Mouse (Mus musculus) lung, postnatal 4 days (tissue): ENCODE measurements at regions not wholly inside any gene's neighbourhood (a gene's known extent, or its start where the extent isn't known, plus 50 kb on each side); places are given as distances from the start of the nearest gene placed in this dataset.

Experiments used
- DNase-seq, 2 experiments: peaks; one replicate each; pipeline ENCODE4 v3.0.0; 2021

- DNase-seq: no peak
These were observed 96.1 kb downstream of the Cct6b start for GRCm38 (mm10) chr11:82668026-82668425.

DNA sequence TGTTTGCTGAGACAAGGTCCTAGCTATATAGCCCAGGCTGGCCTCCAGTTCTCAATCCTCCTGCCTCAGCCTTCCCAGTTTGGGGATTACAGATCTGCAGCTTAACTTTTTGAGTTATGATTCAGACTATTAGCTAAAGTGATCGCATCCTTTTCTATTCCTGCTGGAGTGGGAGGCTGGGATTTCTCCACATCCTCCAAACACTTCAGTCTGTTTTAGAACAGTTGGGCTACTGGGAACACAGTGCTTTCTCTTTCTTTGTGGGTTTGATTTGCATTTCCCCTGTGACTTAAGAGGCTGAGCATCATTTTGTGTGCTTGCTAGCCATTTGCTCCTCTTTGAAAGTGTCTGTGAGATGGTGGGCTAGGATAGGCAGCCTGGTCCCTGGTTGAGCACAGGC is 100.0 kb downstream of the Cct6b start:
- no peak for DNase-seq

DNA sequence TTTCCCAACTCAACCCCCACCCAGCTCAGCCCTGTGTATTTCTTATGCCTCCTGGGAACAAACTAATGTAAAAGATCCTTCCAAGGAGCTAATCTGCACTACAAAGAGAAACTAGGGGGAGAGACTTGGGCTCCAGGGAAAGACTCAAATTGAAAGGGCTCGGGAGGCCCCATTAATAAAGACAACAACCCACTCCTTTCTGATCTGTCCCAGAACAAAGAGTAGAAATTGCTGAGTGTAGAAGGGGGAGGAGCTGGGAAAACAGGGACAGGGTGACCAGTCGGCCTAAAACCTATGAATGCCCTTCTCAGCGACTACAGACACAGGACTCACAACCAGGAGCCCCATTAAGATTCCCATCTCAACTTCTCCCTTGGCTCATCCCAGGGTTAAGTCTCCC is 102.0 kb downstream of the Cct6b start:
- no peak for DNase-seq

DNA sequence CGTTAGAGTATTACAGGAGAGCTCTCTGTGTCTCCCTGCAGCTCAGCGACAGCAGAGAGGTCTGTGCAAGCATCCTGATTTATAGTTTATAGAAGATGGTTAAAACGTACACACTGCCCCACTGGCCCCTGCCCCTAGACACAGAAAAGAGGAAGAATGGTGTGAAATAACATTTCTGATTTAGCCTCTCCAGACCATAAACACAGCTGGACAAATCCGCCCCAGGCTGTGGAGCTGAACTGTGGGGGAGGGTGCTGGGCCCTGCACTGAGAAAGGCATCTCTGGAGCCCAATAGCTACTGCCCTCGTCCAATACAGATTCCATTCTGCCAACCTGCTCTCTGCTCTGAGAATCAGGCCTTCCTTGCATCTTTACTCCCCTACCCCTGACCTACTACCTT is 112.4 kb downstream of the Cct6b start:
- DNase-seq: no peak

GRCm38 (mm10) chr11:82638513-82638912 is 125.6 kb downstream of the Cct6b start:
- DNase-seq: peak in 1 of 2 experiments; percentile 27

GRCm38 (mm10) chr11:82632191-82632590 is 131.9 kb downstream of the Cct6b start:
- DNase-seq: no peak

- DNase-seq: no peak
These were observed 132.7 kb downstream of the Cct6b start for GRCm38 (mm10) chr11:82631387-82631786.

- DNase-seq: no peak
These were observed 137.5 kb downstream of the Cct6b start for GRCm38 (mm10) chr11:82626501-82627111.

DNA sequence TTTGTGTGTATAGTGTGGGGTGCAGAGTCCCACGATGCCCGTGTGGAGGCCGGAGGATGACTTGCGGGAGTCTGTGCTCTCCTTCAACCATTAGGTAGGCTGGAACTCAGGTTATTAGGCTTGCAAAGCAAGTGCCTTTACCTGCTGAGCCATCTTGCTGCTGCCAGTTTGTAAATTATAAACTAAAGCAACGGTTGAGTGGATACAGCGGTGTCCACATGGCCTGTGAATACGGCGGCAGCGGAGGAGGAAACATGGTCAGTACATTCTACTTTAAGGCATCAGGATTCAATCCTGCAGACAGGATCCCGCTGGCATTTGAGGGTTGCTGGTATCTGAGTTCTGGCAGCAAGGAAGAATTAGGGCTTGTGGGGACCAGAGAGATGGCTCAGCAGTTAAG is 143.1 kb downstream of the Cct6b start:
- DNase-seq: no peak

DNA sequence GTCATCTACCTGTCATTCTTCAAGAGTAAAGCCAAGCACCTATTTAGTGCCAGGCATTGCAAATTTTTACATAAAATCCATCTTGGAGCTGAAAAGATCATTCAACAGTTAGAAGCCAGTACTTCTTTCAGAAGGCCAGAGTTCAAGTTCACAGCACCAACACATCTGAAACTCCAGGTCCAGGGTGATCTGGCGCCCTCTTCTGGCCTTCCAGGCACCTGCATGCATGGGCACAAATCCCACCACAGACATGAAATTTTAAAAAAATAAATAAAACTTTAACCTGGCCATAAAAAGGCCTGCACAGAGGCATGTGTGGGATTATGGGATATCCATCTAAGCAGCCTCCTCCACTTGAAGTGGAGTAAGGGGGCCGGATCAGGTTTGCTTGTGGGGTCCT is 144.7 kb downstream of the Cct6b start:
- no peak for DNase-seq

DNA sequence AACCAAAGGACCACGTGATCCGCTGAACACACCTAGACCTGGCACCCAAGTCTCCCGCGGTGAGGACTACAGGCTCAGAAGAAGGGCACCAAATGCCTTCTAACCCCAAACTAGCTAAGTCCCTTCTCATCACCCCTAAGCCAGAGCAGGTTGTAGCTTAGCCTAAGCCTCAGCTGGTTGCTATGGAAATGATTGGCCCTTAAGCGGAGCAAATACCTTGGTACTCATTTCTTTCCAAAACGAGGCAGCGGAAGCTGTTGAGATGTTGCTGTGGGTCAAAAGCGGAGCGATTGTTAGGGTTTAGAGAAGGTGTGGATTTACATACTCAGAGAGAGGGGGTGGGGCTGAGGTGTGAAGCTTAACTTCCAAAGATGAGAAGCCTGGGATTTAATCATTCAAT is 145.7 kb downstream of the Cct6b start:
- DNase-seq: no peak

DNA sequence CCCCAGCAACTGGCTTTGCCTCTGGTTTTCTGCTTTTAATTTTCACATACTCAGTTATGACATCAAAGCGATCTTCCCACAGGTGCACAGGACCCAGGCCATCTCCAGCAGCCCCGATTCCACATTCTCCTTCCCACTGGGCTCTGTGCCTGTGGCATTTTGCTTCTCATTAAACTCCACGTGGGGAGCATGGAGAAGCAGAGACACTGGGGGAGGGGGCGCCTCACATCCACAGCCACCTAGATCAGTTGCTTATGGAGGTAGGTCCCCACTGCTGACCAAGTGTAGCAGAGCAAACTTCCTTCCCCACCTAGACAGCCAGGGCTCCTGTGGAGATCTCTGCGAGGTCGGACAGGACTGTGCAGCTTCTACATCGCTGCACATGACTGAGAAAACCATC is 147.3 kb downstream of the Cct6b start:
- no peak for DNase-seq

- no peak for DNase-seq
These were observed 149.8 kb downstream of the Cct6b start for GRCm38 (mm10) chr11:82614356-82614755.

GRCm38 (mm10) chr11:82613503-82613902 is 150.6 kb downstream of the Cct6b start:
- DNase-seq: peak; percentile 54 to 70

DNA sequence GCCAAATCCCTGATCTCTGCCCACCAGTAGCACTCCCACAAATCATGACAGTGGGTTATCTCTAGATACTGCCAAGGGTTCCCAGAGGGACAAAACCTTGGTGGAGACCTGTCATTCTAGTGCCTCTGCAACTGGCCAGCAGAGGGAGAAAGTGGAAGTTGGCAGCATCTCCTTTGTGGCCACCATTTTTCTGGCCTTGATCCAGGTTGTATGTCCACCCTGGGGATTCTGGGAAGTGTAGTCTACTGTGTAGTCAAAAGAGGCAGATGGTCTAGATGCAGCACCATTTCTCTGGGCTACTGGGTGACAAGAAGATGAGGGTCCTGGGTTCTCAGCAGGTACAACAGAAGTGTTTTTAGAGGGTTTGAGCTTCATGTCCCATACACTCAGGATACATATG is 152.1 kb downstream of the Cct6b start:
- DNase-seq: peak; percentile 67 to 73

DNA sequence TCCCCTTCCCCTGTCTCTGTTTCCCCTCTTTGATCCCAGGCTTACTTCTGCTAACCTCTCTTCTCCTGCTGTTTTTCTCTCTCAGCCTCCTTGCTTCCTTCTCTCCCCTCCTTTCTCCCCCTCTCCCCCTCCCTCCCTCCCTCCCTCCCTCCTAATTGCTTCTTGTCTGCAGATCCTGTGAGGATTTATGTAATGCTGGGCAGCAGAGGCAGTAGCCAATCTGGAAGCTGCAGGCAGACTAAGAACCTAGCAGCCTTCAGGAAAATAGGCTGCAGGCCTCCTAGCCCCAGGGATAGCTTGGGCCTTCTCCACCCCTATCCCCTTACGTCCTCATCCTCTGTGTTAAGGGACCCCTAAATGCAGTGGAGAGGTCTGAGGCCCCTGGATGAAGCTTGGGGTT is 155.2 kb downstream of the Cct6b start:
- DNase-seq: no peak

- no peak for DNase-seq
These were observed 156.5 kb downstream of the Cct6b start for GRCm38 (mm10) chr11:82607661-82608060.

DNA sequence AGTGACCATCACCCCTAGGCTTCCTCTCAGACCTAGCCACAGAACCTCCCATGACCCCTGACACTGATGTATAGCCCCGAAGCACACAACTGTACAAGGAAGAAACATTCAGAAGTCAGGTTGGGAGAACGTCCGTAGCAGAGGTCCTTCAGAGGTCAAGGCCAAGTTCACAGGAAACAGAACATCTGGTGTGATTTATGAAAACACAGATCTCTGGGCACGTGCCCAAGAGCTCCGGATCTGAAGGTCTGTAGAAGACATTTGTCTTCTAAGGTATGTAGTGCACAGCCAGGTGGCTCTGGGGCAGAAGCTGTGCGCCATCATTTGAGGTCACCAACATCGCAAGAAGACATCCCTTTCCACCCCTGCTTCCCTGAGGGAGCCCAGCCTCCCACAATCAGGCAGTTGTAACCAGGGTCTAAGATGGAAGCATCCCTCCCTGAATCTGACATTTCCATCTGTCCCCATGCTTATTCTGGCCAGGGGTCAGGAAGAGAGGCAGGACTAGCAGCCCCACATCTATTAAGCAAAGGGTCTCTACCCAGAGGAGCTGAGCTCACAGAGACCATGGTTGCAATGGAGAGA is 159.8 kb downstream of the Cct6b start:
- DNase-seq: no peak

DNA sequence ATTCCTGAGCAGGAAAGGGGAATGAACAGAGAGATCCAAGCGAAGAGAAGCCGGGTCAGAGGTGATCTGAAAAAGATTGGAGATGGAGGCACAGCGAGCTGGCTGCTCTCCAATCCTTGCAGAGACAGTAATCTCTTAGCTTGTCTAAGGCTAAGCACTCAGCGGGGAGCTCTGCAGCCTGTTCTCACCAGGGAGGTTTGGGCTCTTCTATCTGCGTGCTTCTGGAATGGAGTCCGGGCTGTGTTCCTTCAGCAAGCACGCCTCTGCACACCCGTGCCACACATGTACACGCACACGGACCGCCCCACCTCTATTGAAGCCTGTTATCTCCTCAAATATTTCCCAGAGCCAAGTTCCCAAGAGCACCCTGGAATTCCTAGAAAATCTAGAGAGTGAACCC is 161.3 kb downstream of the Cct6b start:
- no peak for DNase-seq

DNA sequence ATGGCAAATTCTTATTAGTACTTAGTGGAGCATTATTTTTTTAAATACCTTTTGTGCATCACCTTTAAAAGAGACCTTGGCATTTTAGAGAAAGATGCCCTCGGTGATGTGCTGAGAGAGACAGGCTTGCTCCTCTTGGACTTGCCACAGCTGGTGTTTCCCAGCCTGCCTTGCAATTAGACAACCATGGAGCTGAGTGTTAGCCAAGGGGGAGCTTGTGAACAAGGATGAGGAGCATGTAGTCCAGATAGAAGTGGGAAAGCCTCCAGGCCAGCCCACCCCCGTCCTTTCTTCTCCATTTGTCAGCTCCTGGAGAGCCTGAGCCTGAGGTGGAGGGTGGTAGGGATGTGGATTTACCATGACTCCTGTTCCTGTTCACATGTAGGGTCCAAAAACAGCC is 161.9 kb downstream of the Cct6b start:
- no peak for DNase-seq

GRCm38 (mm10) chr11:82600151-82600550 is 164.0 kb downstream of the Cct6b start:
- no peak for DNase-seq

GRCm38 (mm10) chr11:82597757-82598156 is 166.4 kb downstream of the Cct6b start:
- DNase-seq: no peak

DNA sequence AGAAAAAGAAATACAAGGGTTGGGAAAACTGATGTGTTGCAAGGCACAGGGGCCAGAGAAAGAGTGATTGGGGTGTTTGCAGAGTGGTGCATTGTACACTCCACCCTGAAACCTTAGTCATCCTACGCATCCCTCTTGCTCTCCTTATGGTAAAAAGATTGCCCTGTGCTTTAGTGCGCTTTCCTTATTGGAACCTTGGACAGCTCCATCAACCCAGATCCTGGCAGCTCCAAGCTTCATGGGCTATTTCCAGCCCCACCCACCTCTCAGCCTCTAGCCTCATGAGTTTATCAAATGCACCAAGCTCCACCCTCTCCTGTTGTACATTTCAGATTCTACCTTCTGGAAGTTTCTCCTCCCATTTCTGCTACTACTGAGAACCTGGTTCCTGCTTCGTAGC is 167.3 kb downstream of the Cct6b start:
- DNase-seq: no peak

GRCm38 (mm10) chr11:82589761-82590160 is 174.4 kb downstream of the Cct6b start:
- no peak for DNase-seq

DNA sequence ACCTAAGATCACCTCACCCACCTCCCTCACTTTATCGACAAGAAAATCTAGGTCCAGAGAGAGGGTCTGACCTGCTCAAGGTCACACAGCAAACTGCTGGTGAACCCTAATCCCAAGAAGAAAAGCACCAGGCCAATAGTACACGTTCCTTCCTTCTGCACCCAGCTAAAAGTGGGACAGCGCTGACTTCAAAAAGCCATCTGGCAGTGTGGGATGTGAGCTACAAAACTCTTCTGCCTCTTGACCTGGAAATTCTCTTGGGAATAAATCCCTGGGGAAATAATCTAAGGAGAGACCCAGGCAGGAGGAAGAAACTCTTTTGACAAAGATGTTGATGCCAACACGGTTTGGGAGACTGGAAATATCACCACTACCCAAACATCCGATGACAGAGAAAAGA is 175.4 kb downstream of the Cct6b start:
- DNase-seq: no peak
